Mouse (Mus musculus) ES-E14 (cell line): ENCODE results near the gene Capn8.

Source experiments
- HCFC1 ChIP-seq: IDR thresholded peaks from 2 replicates; pipeline ENCODE4 v1.6.1; 2012; ENCODE audit warnings: low read length, inconsistent platforms, borderline replicate concordance; ENCODE audit not compliant: insufficient read depth
- ZNF384 ChIP-seq: IDR thresholded peaks from 2 replicates; pipeline ENCODE4 v1.6.1; 2012; ENCODE audit warnings: low read depth, low read length, inconsistent platforms

DNA sequence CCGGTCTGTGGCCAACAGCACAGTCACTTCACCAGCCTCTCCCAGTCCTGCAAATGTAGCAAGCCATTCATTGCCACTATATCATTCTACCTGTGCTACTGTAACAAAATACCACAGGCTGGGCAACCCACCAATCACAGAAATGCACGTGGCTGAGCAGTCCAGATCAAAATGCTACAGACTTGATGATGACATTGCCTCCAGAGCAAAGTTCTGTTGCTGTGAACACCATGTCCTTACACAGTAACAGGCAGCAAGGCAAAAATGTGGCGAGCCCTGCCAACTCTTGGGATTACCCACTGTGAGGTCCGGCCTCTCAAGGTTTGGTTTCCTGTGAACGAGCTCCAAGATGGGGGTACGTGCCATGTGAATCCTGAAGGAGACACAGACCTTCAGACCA, 19.4 kb downstream of the Capn8 start:
- no peak for TF ChIP-seq ZNF384
- no peak for TF ChIP-seq HCFC1
